Mouse (Mus musculus) ES-E14 (cell line): ENCODE measurements around the gene Rad51b.

Experiments used
- CHD2 ChIP-seq: IDR thresholded peaks from 2 replicates; pipeline ENCODE4 v1.6.1; 2014; ENCODE audit warnings: mild to moderate bottlenecking, low read depth, low read length, inconsistent platforms
- HCFC1 ChIP-seq: IDR thresholded peaks from 2 replicates; pipeline ENCODE4 v1.6.1; 2012; ENCODE audit warnings: low read length, inconsistent platforms, borderline replicate concordance; ENCODE audit not compliant: insufficient read depth
- MAFK ChIP-seq: IDR thresholded peaks from 2 replicates; pipeline ENCODE4 v1.6.1; 2014; ENCODE audit warnings: mild to moderate bottlenecking, low read depth, low read length, inconsistent platforms; ENCODE audit not compliant: insufficient read depth
- ZC3H11A ChIP-seq: IDR thresholded peaks from 2 replicates; pipeline ENCODE4 v1.6.1; 2012; ENCODE audit warnings: low read depth, mild to moderate bottlenecking, inconsistent platforms, low read length, borderline replicate concordance
- ZNF384 ChIP-seq: IDR thresholded peaks from 2 replicates; pipeline ENCODE4 v1.6.1; 2012; ENCODE audit warnings: low read depth, low read length, inconsistent platforms

DNA sequence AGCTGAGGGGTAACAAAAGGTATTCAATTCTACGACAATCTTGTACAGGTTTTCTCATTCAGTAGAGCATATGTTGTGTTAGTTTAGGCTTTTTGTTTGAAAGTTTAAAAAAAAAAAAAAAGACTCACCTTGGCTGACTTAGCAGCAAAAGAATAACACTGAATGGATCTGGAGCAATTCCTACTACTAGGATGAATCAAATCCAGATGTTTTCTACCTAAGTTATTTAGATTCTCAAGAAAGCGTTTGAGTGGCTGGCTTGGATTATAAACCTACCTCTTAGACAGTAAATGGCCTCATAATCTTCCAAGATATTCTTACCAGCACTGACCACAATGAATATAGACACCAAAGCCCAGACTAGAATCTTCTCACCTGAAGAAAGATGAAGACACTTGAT, 300.7 kb downstream of the Rad51b start:
- TF ChIP-seq HCFC1: no peak
- no peak for TF ChIP-seq MAFK
- no peak for TF ChIP-seq ZC3H11A
- no peak for TF ChIP-seq ZNF384
- no peak for TF ChIP-seq CHD2
